Mouse (Mus musculus) stomach, embryonic 15.5 days (tissue): ENCODE measurements at regions not wholly inside any gene's neighbourhood (a gene's known extent, or its start where the extent isn't known, plus 50 kb on each side); places are given as distances from the start of the nearest gene placed in this dataset.

Experiments used
- ATAC-seq: fragments of 200-750 bp; cut with Nextera tagmentation; 2 replicates; pipeline ENCODE4 v1.8.0; 2017; ENCODE audit warnings: low read depth, moderate number of reproducible peaks, moderate TSS enrichment; ENCODE audit not compliant: insufficient read depth, low FRiP score
- H3K27ac ChIP-seq: fragments of 300-500 bp; sonication (generic); 2 replicates; pipeline ENCODE4 v1.5.1; 2015; ENCODE audit warnings: mild to moderate bottlenecking, inconsistent platforms
- H3K27me3 ChIP-seq: fragments of 300-500 bp; sonication (generic); replicated peaks from 2 replicates; pipeline ENCODE4 v1.6.1; 2015; ENCODE audit warnings: inconsistent platforms
- H3K36me3 ChIP-seq: fragments of 300-500 bp; sonication (generic); 2 replicates; pipeline ENCODE4 v1.6.1; 2015; ENCODE audit warnings: inconsistent platforms
- H3K4me1 ChIP-seq: fragments of 300-500 bp; sonication (generic); 2 replicates; pipeline ENCODE4 v1.6.1; 2015; ENCODE audit warnings: inconsistent platforms
- H3K4me2 ChIP-seq: fragments of 300-500 bp; sonication (generic); 2 replicates; pipeline ENCODE4 v1.6.1; 2015; ENCODE audit warnings: mild to moderate bottlenecking, inconsistent platforms
- H3K4me3 ChIP-seq: fragments of 300-500 bp; sonication (generic); replicated peaks from 2 replicates; pipeline ENCODE4 v1.5.1; 2015; ENCODE audit warnings: inconsistent platforms
- H3K9ac ChIP-seq: fragments of 300-500 bp; sonication (generic); 2 replicates; pipeline ENCODE4 v1.6.1; 2015; ENCODE audit warnings: inconsistent platforms
- H3K9me3 ChIP-seq: fragments of 300-500 bp; sonication (generic); 2 replicates; pipeline ENCODE4 v1.6.1; 2016; ENCODE audit warnings: inconsistent platforms
- WGBS: fragments of 180-500 bp; shearing (Covaris S2); methylation state at CpG from one replicate; pipeline ENCODE4 v1.1.7; 2015; 5-methylcytosine and 5-hydroxymethylcytosine counted together

DNA sequence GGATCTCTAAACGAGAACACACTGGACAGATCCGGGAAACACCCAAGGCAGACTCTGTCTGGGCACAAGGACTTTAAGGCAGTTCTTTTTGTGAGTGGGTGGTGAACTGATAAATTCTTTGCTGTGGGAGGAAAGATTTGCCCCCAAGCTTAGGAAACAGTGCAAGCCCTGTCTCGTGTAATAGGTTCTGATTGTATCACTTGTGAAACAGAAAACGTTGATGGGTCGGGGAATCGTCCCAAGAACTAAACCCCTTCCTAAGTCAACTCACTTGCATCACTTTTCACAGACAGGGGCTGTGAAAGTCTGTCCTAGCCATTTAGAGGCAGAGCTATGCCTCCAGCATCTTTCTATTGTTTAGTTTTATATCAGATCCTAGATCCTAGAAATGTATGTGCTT lies 282.6 kb upstream of the Dach1 start:
- H3K4me3 ChIP-seq: no peak overlapping the region
- H3K4me2 ChIP-seq: no peak overlapping the region
- H3K4me1 ChIP-seq: no peaks in the 10 kb centered on the region
- H3K27ac ChIP-seq: no peak overlapping the region
- no peaks in the 10 kb centered on the region for H3K27me3 ChIP-seq
- H3K36me3 ChIP-seq: no peaks in the 10 kb centered on the region
- H3K9ac ChIP-seq: no peak overlapping the region
- H3K9me3 ChIP-seq: no peaks in the 10 kb centered on the region
- whole genome bisulfite sequencing: 75% methylated on average over 6 of the region's 6 CpGs
- ATAC-seq: no peak

DNA sequence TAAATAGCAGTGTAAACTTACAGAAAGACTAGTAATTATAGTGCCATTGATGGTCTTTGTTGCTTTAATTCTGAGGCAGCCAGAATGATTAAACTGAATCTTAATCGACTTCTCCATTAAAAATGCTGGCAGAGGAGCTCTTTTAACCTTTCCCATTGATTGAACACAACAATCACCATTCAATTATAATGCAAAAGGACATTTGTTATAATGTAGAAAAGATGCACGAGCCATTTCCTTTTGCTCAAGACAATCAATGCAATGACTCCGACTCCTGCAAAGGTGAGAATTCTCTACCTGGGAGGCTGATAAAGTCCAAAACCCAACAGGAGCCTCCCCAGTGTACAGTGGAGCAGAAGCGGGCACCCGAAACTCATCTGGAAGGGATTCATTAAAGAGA lies 280.0 kb upstream of the Dach1 start:
- Histone ChIP-seq H3K4me1 (no peaks in the 10 kb centered on the region), H3K27me3 (no peaks in the 10 kb centered on the region), H3K4me2 (no peak overlapping the region), H3K4me3 (no peak overlapping the region), H3K9me3 (no peaks in the 10 kb centered on the region), H3K36me3 (no peaks in the 10 kb centered on the region), H3K27ac (no peak overlapping the region), H3K9ac (no peak overlapping the region)
- 85% methylated on average over 5 of the region's 5 CpGs for WGBS
- ATAC-seq: no peak

DNA sequence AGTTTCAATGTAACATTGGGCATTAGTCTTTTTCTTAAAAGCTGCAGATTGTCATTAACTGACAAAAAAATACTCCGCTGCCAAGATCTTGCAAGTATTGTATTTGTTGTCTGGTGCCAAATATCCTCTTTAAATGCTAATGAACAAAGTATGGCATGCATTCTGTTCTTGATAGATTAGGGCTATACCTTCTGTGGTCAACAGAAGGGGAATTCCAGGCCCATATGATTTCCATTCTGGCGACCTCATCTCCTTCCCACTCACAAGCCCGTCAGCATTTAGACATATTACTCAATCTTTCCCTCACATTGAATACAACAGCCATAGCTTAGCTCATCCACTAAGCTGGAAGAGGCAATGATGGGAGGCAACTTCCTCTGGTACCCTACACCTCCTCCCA lies 272.8 kb upstream of the Dach1 start:
- Histone ChIP-seq H3K9ac (no peak overlapping the region), H3K4me3 (no peak overlapping the region), H3K9me3 (no peaks in the 10 kb centered on the region), H3K4me2 (no peak overlapping the region), H3K4me1 (no peaks in the 10 kb centered on the region), H3K27ac (no peak overlapping the region), H3K36me3 (no peaks in the 10 kb centered on the region), H3K27me3 (no peaks in the 10 kb centered on the region)
- 71% methylated on average over 3 of the region's 3 CpGs for WGBS
- ATAC-seq: no peak

DNA sequence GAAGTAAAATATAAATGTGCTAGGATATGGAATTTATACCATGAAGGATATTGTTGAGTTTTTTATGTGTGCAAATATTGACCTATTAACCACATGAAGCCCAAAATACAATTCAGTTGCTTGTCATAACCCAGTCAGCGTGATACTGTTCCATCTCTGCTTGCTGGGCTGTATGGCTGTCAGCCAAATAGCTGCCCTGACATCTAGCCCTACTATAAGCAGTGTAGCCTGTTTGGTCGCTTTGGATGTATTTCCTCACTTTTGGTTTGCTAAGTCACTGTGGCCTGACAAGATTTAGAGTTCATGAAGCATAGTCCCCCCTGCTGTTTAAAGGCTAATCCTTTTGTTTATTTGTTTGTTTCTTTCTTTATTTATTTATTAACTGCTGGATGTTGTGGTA lies 272.4 kb upstream of the Dach1 start:
- H3K4me2 ChIP-seq: no peak overlapping the region
- 58% methylated on average over 2 of the region's 2 CpGs for WGBS
- no peak for ATAC-seq
- H3K9ac ChIP-seq: no peak overlapping the region
- no peaks in the 10 kb centered on the region for H3K27me3 ChIP-seq
- no peak overlapping the region for H3K27ac ChIP-seq
- no peaks in the 10 kb centered on the region for H3K36me3 ChIP-seq
- no peak overlapping the region for H3K4me3 ChIP-seq
- no peaks in the 10 kb centered on the region for H3K4me1 ChIP-seq
- H3K9me3 ChIP-seq: no peaks in the 10 kb centered on the region

DNA sequence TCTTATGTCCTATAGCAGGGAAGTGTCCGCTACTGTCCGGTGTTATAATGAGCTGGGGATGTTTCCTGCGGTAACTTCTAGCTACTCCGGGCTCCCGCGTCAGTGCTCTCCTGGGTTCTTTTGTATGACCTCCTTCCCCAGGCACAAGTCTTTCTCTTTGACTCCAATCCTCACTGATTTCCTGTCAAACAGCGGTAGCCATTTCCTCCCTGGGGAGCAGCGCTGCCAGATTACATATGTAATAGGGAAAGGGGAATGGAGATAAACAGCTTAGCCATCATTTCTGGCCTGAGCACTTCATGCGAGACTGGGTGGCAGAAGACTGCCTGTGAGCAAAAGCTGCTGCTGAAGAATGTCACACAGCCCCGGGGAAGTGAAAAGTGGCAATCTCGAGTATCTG lies 262.4 kb upstream of the Dach1 start:
- no peaks in the 10 kb centered on the region for H3K36me3 ChIP-seq
- 46% methylated on average over 11 of the region's 11 CpGs for WGBS
- no peak overlapping the region for H3K4me2 ChIP-seq
- ATAC-seq: no peak
- H3K4me3 ChIP-seq: no peak overlapping the region
- no peaks in the 10 kb centered on the region for H3K27me3 ChIP-seq
- no peaks in the 10 kb centered on the region for H3K9me3 ChIP-seq
- H3K27ac ChIP-seq: no peak overlapping the region
- no peak overlapping the region for H3K9ac ChIP-seq
- H3K4me1 ChIP-seq: no peaks in the 10 kb centered on the region

DNA sequence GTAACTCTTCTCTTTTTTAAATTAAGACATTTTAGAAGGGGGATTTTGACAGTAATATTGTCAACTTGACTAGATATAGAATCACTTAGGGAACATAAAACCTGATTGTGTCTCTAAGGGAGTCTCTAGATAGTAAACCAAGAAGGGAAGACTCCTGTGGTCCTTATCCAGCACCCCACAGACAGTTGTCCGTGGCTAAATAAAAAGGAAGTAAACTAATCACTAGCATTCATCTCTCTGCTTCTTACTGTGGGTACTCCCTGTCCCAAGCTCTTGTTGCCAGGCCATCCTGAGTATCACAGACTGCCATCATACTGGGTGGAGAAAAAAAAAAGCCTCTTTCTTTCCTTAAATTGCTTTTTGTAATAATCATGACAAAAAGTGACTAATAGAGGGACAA lies 248.2 kb upstream of the Dach1 start:
- Histone ChIP-seq H3K27ac (no peak overlapping the region), H3K4me2 (no peak overlapping the region), H3K9ac (no peak overlapping the region), H3K9me3 (no peaks in the 10 kb centered on the region), H3K4me1 (no peaks in the 10 kb centered on the region), H3K4me3 (no peak overlapping the region), H3K27me3 (no peaks in the 10 kb centered on the region), H3K36me3 (no peaks in the 10 kb centered on the region)
- ATAC-seq: no peak
- 49% methylated on average over 1 of the region's 1 CpGs for WGBS

DNA sequence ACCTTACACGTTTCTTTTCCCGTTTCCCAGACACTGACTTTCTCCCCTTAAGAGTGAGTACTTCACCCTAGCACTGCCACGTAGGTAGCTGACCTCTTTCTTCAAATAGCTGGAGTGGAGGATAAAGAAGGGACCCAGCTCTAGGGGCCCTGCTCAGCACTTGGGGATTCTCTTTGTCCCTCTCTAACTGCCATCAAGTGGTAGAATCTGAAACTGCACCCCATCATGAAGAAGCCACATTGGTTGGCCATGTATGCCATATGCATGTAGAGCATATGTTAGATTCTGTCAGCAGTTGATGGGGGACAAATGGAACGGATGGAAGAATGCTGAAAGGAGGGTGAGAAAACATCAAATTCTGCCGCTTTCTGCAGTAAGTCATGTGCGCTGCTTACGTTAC lies 244.6 kb upstream of the Dach1 start:
- no peaks in the 10 kb centered on the region for H3K36me3 ChIP-seq
- no peak overlapping the region for H3K4me3 ChIP-seq
- no peak overlapping the region for H3K9ac ChIP-seq
- ATAC-seq: no peak
- 59% methylated on average over 7 of the region's 7 CpGs for WGBS
- no peaks in the 10 kb centered on the region for H3K4me1 ChIP-seq
- H3K27ac ChIP-seq: no peak overlapping the region
- no peak overlapping the region for H3K4me2 ChIP-seq
- no peaks in the 10 kb centered on the region for H3K9me3 ChIP-seq
- H3K27me3 ChIP-seq: no peaks in the 10 kb centered on the region

DNA sequence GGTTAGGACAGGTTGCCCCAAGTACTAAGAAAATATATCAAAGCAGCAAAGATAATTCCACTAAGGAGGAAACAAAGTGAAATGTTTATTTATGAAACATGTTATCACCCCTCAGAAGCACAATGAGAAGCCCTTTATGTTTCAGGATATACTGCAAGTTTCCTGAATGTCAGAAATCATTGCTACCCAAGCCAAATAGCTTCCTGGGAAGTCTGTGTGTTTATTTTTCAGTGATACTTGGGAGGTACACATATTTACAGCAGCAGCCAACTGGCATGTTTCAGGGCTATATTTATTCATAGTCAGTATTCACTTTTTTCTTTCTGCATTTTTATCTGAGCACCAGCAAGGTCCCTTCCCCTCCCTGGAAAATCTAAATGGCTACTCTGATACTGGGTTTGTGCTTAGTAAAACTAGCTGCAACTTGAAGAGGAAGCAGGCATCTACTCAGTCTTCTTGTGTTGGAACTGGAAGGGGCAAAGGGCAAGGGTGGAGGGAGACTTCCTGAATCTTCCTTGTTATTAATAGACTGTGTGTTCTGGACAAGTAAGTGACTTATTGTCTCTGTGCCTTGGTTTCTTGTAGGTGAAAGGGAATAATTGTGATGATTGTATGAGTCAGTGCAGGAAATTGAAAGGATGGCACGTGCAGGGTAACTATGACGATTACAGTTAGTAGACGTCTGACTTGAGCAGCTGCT lies 236.5 kb upstream of the Dach1 start:
- Histone ChIP-seq H3K4me1 (no peaks in the 10 kb centered on the region), H3K36me3 (no peaks in the 10 kb centered on the region), H3K4me3 (no peak overlapping the region), H3K9ac (no peak overlapping the region), H3K9me3 (no peaks in the 10 kb centered on the region), H3K27ac (no peak overlapping the region), H3K27me3 (no peaks in the 10 kb centered on the region), H3K4me2 (no peak overlapping the region)
- 55% methylated on average over 3 of the region's 3 CpGs for WGBS
- ATAC-seq: no peak

DNA sequence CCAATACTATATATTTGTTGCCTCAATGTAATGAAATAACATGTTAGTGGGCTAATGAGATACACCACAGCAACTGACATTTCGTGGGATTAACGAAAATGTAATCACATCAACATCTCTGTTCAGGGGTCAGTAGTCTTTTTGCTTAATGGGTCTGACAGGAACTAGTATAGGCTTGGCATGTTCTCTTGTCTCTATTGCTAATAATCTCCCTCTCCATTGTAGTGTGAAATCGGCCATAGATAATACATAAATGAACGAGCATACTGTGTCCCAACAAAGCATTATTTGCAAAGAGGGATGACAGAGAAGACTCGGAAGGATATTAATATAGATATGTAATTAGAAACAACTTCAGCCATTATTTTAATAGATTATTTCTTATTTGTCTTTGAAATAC lies 234.5 kb upstream of the Dach1 start:
- Histone ChIP-seq H3K27ac (no peak overlapping the region), H3K9ac (no peak overlapping the region), H3K27me3 (no peaks in the 10 kb centered on the region), H3K9me3 (no peaks in the 10 kb centered on the region), H3K4me1 (no peaks in the 10 kb centered on the region), H3K36me3 (no peaks in the 10 kb centered on the region), H3K4me2 (no peak overlapping the region), H3K4me3 (no peak overlapping the region)
- ATAC-seq: no peak
- 85% methylated on average over 5 of the region's 5 CpGs for WGBS

DNA sequence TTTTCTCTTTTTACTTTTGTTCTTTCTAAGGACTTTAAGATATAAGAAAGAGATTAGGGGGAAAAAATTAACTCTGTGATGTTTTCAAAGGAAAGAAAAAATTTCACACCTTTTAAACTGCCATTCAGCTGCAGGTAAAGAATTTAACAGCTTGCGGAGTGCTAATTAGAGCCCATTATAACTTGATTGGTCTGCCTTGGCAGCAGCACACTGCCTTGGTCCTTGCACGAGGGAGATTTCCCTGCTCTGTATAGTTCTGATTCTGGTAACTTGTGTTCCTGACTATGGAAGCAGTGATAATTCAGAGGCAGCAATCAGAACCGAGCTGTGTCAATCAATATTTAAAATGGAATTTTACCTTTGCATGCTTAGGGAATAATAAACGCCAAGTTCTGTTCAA lies 218.3 kb upstream of the Dach1 start:
- H3K27ac ChIP-seq: no peak overlapping the region
- 57% methylated on average over 4 of the region's 4 CpGs for WGBS
- ATAC-seq: no peak
- no peaks in the 10 kb centered on the region for H3K27me3 ChIP-seq
- H3K4me1 ChIP-seq: no peaks in the 10 kb centered on the region
- H3K9me3 ChIP-seq: no peaks in the 10 kb centered on the region
- no peak overlapping the region for H3K4me3 ChIP-seq
- H3K4me2 ChIP-seq: no peak overlapping the region
- H3K36me3 ChIP-seq: no peaks in the 10 kb centered on the region
- no peak overlapping the region for H3K9ac ChIP-seq
